ENCODE assay signal across 10 mouse cellular contexts in the genomic region with DNA sequence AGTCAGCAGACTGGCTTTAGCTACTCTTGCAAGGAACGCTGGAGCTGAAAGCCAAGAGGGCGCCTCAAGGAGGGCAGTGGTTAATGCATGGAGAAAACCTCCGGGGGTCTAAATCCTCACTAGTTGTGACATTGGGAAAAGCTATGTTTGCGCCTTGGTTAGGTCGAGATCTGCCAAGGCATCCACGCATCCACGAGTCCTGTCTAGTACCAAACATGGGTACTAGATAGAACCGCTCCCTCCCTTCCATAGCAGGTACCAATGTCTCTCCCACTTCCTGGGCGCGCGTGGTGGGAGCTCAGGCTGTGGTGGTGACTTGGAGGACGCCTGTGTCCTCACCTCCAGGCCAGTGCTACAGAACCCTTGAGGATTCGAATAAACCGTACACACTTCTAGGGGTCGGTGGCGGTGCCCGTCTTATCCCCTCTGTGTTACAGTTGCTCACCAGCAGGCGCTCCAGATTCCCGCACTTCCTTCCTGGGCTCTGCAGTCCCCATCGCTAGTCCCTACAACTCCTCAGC. TPM values are rescaled to one million over a fixed set of nuclear protein-coding genes. Genes with fewer than 3 reads are reported as not detected.
A peak's percentile ranks its signal among the peaks of the same experiment; 100 is the strongest.
DNase-seq lines count a peak whose midpoint lies in the region; ATAC-seq and TF ChIP-seq lines count a peak whose summit lies in the region.
"Had no signal": no experiment of that assay in that cellular context is flagged by ENCODE, and none has a peak within 500 bp of the region (broad histone marks: within the 10 kb centered on the region; RNA-seq: fewer than 3 reads in every experiment).

No protein-coding gene starts in this region.

- H3K27ac ChIP-seq in ES-Bruce4 (ENCODE audit: insufficient read depth, low read length) = no peak overlapping the region
- H3K27ac ChIP-seq in forebrain, embryonic 15.5 days (replicated peaks) = peak overlapping the region; percentile 98
- H3K27ac ChIP-seq in midbrain, embryonic 12.5 days (replicated peaks) = peak overlapping the region; percentile 99
- H3K27ac ChIP-seq: macrophage had no signal

- H3K4me1 ChIP-seq in ES-Bruce4 (ENCODE audit: control insufficient read depth, insufficient read depth, low read length) = no peaks in the 10 kb centered on the region
- H3K4me1 ChIP-seq in forebrain, embryonic 15.5 days = peaks cover 99% of the 10 kb centered on the region
- peaks cover 96% of the 10 kb centered on the region for H3K4me1 ChIP-seq in midbrain, embryonic 12.5 days

- peak overlapping the region; percentile 61 for H3K4me2 ChIP-seq in forebrain, embryonic 15.5 days (replicated peaks)
- peak overlapping the region; percentile 62 for H3K4me2 ChIP-seq in midbrain, embryonic 12.5 days (replicated peaks)

- peak; percentile 66 to 75 for DNase-seq in cerebellum, postnatal 10 days
- DNase-seq in cerebellum, postnatal 36 days = no peak
- no peak for DNase-seq in urinary bladder, postnatal 14 days (ENCODE audit: low spot score)
- no peak for DNase-seq in liver
- DNase-seq: layer of hippocampus, postnatal 36 days had no signal

- peak overlapping the region; percentile 39 for H3K4me3 ChIP-seq in ES-Bruce4 (ENCODE audit: low read depth, low read length)
- peak overlapping the region; percentile 34 for H3K4me3 ChIP-seq in forebrain, embryonic 15.5 days
- H3K4me3 ChIP-seq in midbrain, embryonic 12.5 days = peak overlapping the region; percentile 17; the same call in 1 of the 2 replicates

- H3K9me3 ChIP-seq in ES-Bruce4 (replicated peaks; ENCODE audit: control insufficient read depth, insufficient read depth, low read length, poor library complexity, severe bottlenecking) = no peaks in the 10 kb centered on the region
- no peaks in the 10 kb centered on the region for H3K9me3 ChIP-seq in forebrain, embryonic 15.5 days
- H3K9me3 ChIP-seq in midbrain, embryonic 12.5 days = no peaks in the 10 kb centered on the region

- 9% methylated on average over 20 of the region's 20 CpGs for WGBS in forebrain, embryonic 15.5 days
- WGBS in midbrain, embryonic 12.5 days = 4% methylated on average over 20 of the region's 20 CpGs

- TF ChIP-seq POLR2A in ES-Bruce4 (IDR thresholded peaks at IDR 0.05; ENCODE audit: insufficient read depth, low read length) = no peak

- no peak overlapping the region for H3K9ac ChIP-seq in ES-Bruce4 (ENCODE audit: low read depth, poor library complexity, severe bottlenecking)
- peak overlapping the region; percentile 61 for H3K9ac ChIP-seq in forebrain, embryonic 15.5 days (replicated peaks)
- H3K9ac ChIP-seq in midbrain, embryonic 12.5 days (replicated peaks) = peak overlapping the region; percentile 77; the same call in 1 of the 2 replicates

- ATAC-seq in forebrain, embryonic 15.5 days (replicated peaks) = peak; percentile 31; the same call in 1 of the 2 replicates
- ATAC-seq in midbrain, embryonic 12.5 days (ENCODE audit: low FRiP score, low read depth) = 0 out of 2 replicates have a peak, but pooled peaks have one; percentile 16
- no peak for ATAC-seq in granulocyte monocyte progenitor cell, adult 5-6 weeks (replicated peaks; ENCODE audit: poor library complexity, severe bottlenecking)

- no peaks in the 10 kb centered on the region for H3K36me3 ChIP-seq in ES-Bruce4 (ENCODE audit: control insufficient read depth, insufficient read depth, low read length, poor library complexity, severe bottlenecking)
- peaks cover 1% of the 10 kb centered on the region; the same call in 1 of the 2 replicates for H3K36me3 ChIP-seq in forebrain, embryonic 15.5 days
- peaks cover 12% of the 10 kb centered on the region; the same call in 1 of the 2 replicates for H3K36me3 ChIP-seq in midbrain, embryonic 12.5 days

- TF ChIP-seq CTCF in ES-Bruce4 (IDR thresholded peaks at IDR 0.05; ENCODE audit: low read depth, low read length) = no peak

- H3K27me3 ChIP-seq in ES-Bruce4 (ENCODE audit: control insufficient read depth, insufficient read depth, low read length, poor library complexity, severe bottlenecking) = peaks cover 7% of the 10 kb centered on the region; the same call in 1 of the 2 replicates
- H3K27me3 ChIP-seq in forebrain, embryonic 15.5 days = no peaks in the 10 kb centered on the region
- peaks cover 95% of the 10 kb centered on the region for H3K27me3 ChIP-seq in midbrain, embryonic 12.5 days

- no peak for TF ChIP-seq EP300 in ES-Bruce4 (IDR thresholded peaks at IDR 0.05; ENCODE audit: insufficient read depth, low read depth, low read length)

RNA-seq across cellular contexts. Expression of a gene that starts 48.3 kb away (rescaled TPM):
- polyA plus RNA-seq in ES-Bruce4 (2011; ENCODE audit: insufficient read depth, insufficient read length, low read depth, missing spikeins) = 75.8 and 78.3 TPM in 2 replicates
- 32.9 and 35.8 TPM in 2 replicates for polyA plus RNA-seq in forebrain, embryonic 15.5 days (2015; fragmentation: Nextera tagmentation; extraction: Ambion mirVana)
- polyA plus RNA-seq in midbrain, embryonic 12.5 days (2016; fragmentation: Nextera tagmentation; extraction: Ambion mirVana) = 41.2 and 44.5 TPM in 2 replicates
- 27.1 and 34.9 TPM in 2 replicates for total RNA-seq in granulocyte monocyte progenitor cell, adult 5-6 weeks (2014; fragmentation: Nextera tagmentation)
- total RNA-seq in granulocyte monocyte progenitor cell, adult 5-6 weeks (2017) = 40.5 and 61.0 TPM in 2 replicates

Comparison
In these comparisons a context has a peak if more than half of its experiments do, and no peak if none do; other contexts are left out.
1. DNase-seq: peak in cerebellum, postnatal 10 days (2 of 2); none in cerebellum, postnatal 36 days (0 of 2), urinary bladder, postnatal 14 days (single experiment) and liver (single experiment).
2. Peak in every context shown above with its lines, with median percentiles within 50 percentile points of each other: H3K4me3 ChIP-seq.